Mouse (Mus musculus) myocyte (in vitro differentiated cells): ENCODE data around the gene Myo6. TPM values are rescaled to one million over a fixed set of nuclear protein-coding genes. Genes with fewer than 3 reads are reported as not detected.

Experiments
- H3K27me3 ChIP-seq: one replicate; pipeline ENCODE4 v1.6.1; 2011; ENCODE audit not compliant: control insufficient read depth, insufficient read depth, insufficient read length
- H3K36me3 ChIP-seq: one replicate; pipeline ENCODE4 v1.6.1; 2011; ENCODE audit not compliant: control insufficient read depth, insufficient read depth
- H3K4me2 ChIP-seq: one replicate; pipeline ENCODE4 v1.6.1; 2011; ENCODE audit warnings: low read depth, control low read depth
- H3K4me3 ChIP-seq: one replicate; pipeline ENCODE4 v1.5.1; 2011; ENCODE audit warnings: mild to moderate bottlenecking, control low read depth, moderate library complexity
- H3K79me2 ChIP-seq: one replicate; pipeline ENCODE4 v1.6.1; 2011; ENCODE audit not compliant: control insufficient read depth, insufficient read depth
- H3ac ChIP-seq: one replicate; pipeline ENCODE4 v1.6.1; 2011; ENCODE audit not compliant: control insufficient read depth, insufficient read length
- CEBPB ChIP-seq: IDR thresholded peaks from 2 replicates; pipeline ENCODE4 v1.6.1; 2011; ENCODE audit warnings: mild to moderate bottlenecking, moderate library complexity; ENCODE audit not compliant: poor library complexity, insufficient read depth, severe bottlenecking
- E2F4 ChIP-seq: IDR thresholded peaks from one replicate; pipeline ENCODE4 v1.6.1; 2011; ENCODE audit warnings: mild to moderate bottlenecking, control low read depth, moderate library complexity; ENCODE audit not compliant: insufficient read depth
- MAX ChIP-seq: IDR thresholded peaks from one replicate; pipeline ENCODE4 v1.6.1; 2011; ENCODE audit warnings: low read depth, mild to moderate bottlenecking, control low read depth
- MYOD1 ChIP-seq, 3 experiments: IDR thresholded peaks; one replicate each; pipeline ENCODE4 v1.6.1; 2011; ENCODE audit warnings: control low read depth in 2 of 3, low read depth in 2 of 3, mild to moderate bottlenecking in 2 of 3, moderate library complexity in 1 of 3; ENCODE audit not compliant: insufficient read length in 2 of 3, control insufficient read depth in 1 of 3
- MYOG ChIP-seq, 3 experiments: IDR thresholded peaks; one replicate each; pipeline ENCODE4 v1.6.1; 2011; ENCODE audit warnings: control low read depth in 2 of 3, low read depth in 2 of 3, mild to moderate bottlenecking in 2 of 3; ENCODE audit not compliant: insufficient read length in 2 of 3, control insufficient read depth in 1 of 3, insufficient read depth in 1 of 3
- POLR2A ChIP-seq: IDR thresholded peaks from one replicate; pipeline ENCODE4 v1.6.1; 2011; ENCODE audit warnings: low read depth, mild to moderate bottlenecking, control low read depth, moderate library complexity; ENCODE audit not compliant: insufficient read length
- POLR2AphosphoS2 ChIP-seq: IDR thresholded peaks from one replicate; pipeline ENCODE4 v1.6.1; 2011; ENCODE audit warnings: low read depth, control low read depth; ENCODE audit not compliant: insufficient read length
- REST ChIP-seq: IDR thresholded peaks from one replicate; pipeline ENCODE4 v1.6.1; 2011; ENCODE audit warnings: mild to moderate bottlenecking, control low read depth, moderate library complexity; ENCODE audit not compliant: insufficient read depth, insufficient read length
- SRF ChIP-seq: IDR thresholded peaks from one replicate; pipeline ENCODE4 v1.6.1; 2011; ENCODE audit warnings: low read depth; ENCODE audit not compliant: control insufficient read depth, insufficient read length
- TCF12 ChIP-seq: IDR thresholded peaks from one replicate; pipeline ENCODE4 v1.6.1; 2011; ENCODE audit warnings: mild to moderate bottlenecking, control low read depth; ENCODE audit not compliant: poor library complexity, insufficient read depth, severe bottlenecking
- TCF3 ChIP-seq: IDR thresholded peaks from one replicate; pipeline ENCODE4 v1.6.1; 2011; ENCODE audit warnings: low read depth, control low read depth; ENCODE audit not compliant: insufficient read length
- USF1 ChIP-seq: IDR thresholded peaks from one replicate; pipeline ENCODE4 v1.6.1; 2011; ENCODE audit warnings: low read depth, mild to moderate bottlenecking, control low read depth, moderate library complexity
- polyA plus RNA-seq: library from polyadenylated mRNA; unstranded; fragments of >200 nt; fragmentation: generic; extraction: Trizol; gene quantifications from one replicate; pipeline ENCODE4 v1.2.1, GENCODE M21; 2012; ENCODE audit warnings: missing spikeins

Gene Myo6
- polyA plus RNA-seq, 1 experiment = 4.1 TPM

DNA sequence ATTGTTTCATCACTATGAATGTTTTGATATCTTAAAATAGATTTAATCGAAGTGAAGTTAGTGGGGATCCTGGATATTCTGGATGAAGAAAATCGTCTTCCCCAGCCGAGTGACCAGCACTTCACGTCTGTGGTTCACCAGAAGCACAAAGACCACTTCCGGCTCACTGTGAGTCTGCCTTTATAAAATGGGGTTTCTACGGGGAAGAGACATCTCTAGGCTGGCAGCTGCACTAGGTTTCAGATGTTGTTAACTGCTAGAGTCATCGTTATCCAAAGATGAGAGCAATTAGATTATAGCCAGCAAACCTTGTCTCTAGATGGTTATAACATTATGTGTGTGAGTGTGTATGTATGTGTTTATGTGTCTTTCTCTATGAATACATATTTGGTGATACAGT is 101.3 kb downstream of the Myo6 start:
- H3ac ChIP-seq = no peak overlapping the region
- no peaks in the 10 kb centered on the region for H3K79me2 ChIP-seq
- H3K4me2 ChIP-seq = no peak overlapping the region
- H3K27me3 ChIP-seq = no peaks in the 10 kb centered on the region
- no peak for TF ChIP-seq POLR2AphosphoS2
- TF ChIP-seq POLR2A = no peak
- TF ChIP-seq MYOD1 (IDR thresholded peaks at IDR 0.05; ENCODE audit: control insufficient read depth in 1 of 3, insufficient read length in 2 of 3, low read depth in 2 of 3) = no peak
- TF ChIP-seq SRF = no peak
- TF ChIP-seq TCF12 = no peak
- no peak for TF ChIP-seq TCF3
- no peak for TF ChIP-seq USF1
- TF ChIP-seq REST = no peak
- TF ChIP-seq E2F4 = no peak
- no peak for TF ChIP-seq MYOG (IDR thresholded peaks at IDR 0.05; ENCODE audit: control insufficient read depth in 1 of 3, insufficient read depth in 1 of 3, insufficient read length in 2 of 3, low read depth in 2 of 3)
- H3K36me3 ChIP-seq = peaks cover 5% of the 10 kb centered on the region
- H3K4me3 ChIP-seq = no peak overlapping the region

DNA sequence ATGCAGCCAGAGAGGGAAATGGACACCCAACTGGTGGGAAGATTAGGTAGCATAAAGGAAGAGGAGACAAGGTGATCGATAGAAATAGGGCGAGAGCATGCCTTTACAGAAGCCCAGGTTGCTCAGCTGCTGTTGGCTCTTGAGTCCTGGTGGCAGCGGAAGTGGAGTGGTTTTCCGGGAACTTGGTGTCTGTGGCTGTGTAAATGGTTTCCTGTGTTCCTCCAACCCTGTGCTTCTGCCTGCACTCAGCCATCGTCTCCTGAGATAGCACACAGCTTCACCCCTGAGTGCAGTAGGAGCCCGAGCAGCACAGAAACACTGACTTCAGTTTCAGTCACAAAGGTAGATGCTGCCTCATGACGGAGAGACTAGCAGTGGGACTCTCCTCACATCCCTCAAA is 101.7 kb downstream of the Myo6 start:
- Histone ChIP-seq H3K36me3 (peaks cover 5% of the 10 kb centered on the region), H3K27me3 (no peaks in the 10 kb centered on the region), H3ac (no peak overlapping the region), H3K79me2 (no peaks in the 10 kb centered on the region), H3K4me3 (no peak overlapping the region), H3K4me2 (no peak overlapping the region)
- no peak for TF ChIP-seq SRF
- no peak for TF ChIP-seq POLR2A
- TF ChIP-seq USF1 = no peak
- no peak for TF ChIP-seq CEBPB
- TF ChIP-seq MYOD1 (IDR thresholded peaks at IDR 0.05; ENCODE audit: control insufficient read depth in 1 of 3, insufficient read length in 2 of 3, low read depth in 2 of 3) = no peak
- TF ChIP-seq E2F4 = no peak
- TF ChIP-seq REST = no peak
- no peak for TF ChIP-seq TCF3
- no peak for TF ChIP-seq MAX

DNA sequence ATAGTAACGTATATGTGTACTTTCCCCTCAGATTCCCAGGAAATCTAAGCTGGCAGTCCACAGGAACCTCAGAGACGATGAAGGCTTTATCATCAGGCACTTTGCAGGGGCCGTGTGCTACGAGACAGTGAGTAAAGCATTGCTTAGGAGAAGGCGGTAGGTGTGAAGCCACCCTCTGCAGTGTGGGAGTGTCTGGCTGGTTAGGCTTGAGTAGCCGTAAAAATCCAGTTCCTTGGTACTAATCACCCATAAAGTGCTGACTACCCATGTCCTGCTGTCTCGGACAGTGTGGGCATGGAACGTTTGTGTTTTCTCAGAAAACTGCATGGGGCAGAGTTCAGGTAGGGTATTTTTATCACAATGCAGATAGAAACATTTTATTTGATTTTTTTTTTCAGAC is 104.8 kb downstream of the Myo6 start:
- Histone ChIP-seq H3K79me2 (no peaks in the 10 kb centered on the region), H3K36me3 (peaks cover 5% of the 10 kb centered on the region), H3K4me2 (no peak overlapping the region), H3K27me3 (no peaks in the 10 kb centered on the region), H3K4me3 (no peak overlapping the region), H3ac (no peak overlapping the region)
- TF ChIP-seq SRF (no peak), E2F4 (no peak), POLR2AphosphoS2 (no peak), MYOD1 (IDR thresholded peaks at IDR 0.05; ENCODE audit: control insufficient read depth in 1 of 3, insufficient read length in 2 of 3, low read depth in 2 of 3) (no peak), REST (no peak)

DNA sequence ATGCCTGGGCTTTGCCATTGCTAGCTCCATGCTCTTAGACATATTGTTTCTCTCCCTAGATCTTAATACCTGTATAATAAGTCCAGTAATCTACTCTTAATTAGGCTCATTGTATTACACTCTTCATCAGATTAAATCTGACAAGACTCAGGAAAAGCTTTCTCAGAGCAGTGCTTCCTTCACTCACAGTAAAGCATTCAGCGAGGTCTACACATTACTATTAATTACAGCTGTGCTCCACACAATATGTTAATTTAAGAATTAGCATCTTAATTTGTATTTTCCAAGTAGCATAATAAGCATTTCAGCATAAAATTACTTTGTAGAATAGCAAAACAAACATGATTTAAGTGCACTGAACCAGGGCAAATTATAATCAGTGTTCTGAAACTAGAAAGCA is 108.1 kb downstream of the Myo6 start:
- no peak overlapping the region for H3ac ChIP-seq
- H3K4me2 ChIP-seq = no peak overlapping the region
- no peaks in the 10 kb centered on the region for H3K27me3 ChIP-seq
- H3K79me2 ChIP-seq = no peaks in the 10 kb centered on the region
- H3K36me3 ChIP-seq = peaks cover 5% of the 10 kb centered on the region
- H3K4me3 ChIP-seq = no peak overlapping the region
- TF ChIP-seq REST = no peak
- TF ChIP-seq E2F4 = no peak
- no peak for TF ChIP-seq SRF
- TF ChIP-seq TCF12 = no peak
- no peak for TF ChIP-seq MAX
- TF ChIP-seq USF1 = no peak
- TF ChIP-seq MYOD1 (IDR thresholded peaks at IDR 0.05; ENCODE audit: control insufficient read depth in 1 of 3, insufficient read length in 2 of 3, low read depth in 2 of 3) = no peak
- no peak for TF ChIP-seq CEBPB
- TF ChIP-seq TCF3 = no peak
- TF ChIP-seq MYOG (IDR thresholded peaks at IDR 0.05; ENCODE audit: control insufficient read depth in 1 of 3, insufficient read depth in 1 of 3, insufficient read length in 2 of 3, low read depth in 2 of 3) = no peak
- TF ChIP-seq POLR2AphosphoS2 = no peak
- no peak for TF ChIP-seq POLR2A

DNA sequence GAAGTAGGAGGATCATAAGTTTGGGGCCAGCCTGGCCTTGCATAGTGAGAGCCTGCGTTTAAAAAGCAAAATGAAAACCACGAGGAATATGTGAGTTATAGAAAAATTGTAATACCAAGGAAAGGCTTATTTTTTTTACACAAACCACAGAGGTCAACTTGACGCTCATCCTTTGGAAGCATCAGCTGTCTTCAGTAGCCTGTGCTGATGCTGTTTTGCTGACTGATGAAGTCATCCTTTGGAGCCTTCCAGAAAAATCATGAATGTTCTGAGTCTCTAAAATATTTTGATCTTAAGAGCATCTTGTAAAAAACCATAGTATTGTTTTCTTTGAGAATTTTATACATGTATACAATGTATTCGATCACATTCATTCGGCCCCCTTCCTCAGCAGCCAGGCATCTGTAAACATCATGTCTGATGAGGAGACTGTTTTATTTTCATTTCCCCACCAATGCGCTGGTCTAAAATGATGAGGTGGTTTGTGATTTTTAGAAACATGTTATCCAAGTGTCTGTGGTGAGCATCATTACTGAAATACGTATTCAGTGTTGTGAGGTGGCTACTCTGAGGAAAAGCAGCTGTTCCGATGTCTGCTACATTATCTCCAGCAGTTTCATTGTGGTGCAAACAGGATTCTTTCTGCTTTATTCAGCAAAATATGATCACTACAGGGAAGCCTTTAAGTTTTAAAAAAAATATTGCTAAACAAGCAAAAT is 110.4 kb downstream of the Myo6 start:
- Histone ChIP-seq H3K36me3 (no peaks in the 10 kb centered on the region), H3ac (no peak overlapping the region), H3K4me2 (peak overlapping the region; percentile 21), H3K27me3 (no peaks in the 10 kb centered on the region), H3K79me2 (no peaks in the 10 kb centered on the region), H3K4me3 (no peak overlapping the region)
- no peak for TF ChIP-seq CEBPB
- no peak for TF ChIP-seq MAX
- no peak for TF ChIP-seq SRF
- no peak for TF ChIP-seq POLR2AphosphoS2
- no peak for TF ChIP-seq POLR2A
- peak in 2 of 3 experiments; percentile 56 to 61 for TF ChIP-seq MYOD1 (IDR thresholded peaks at IDR 0.05; ENCODE audit: control insufficient read depth in 1 of 3, insufficient read length in 2 of 3, low read depth in 2 of 3)
- no peak for TF ChIP-seq TCF12
